Mouse (Mus musculus): Measurements from ENCODE around the gene Wrap73. TPM values are rescaled to one million over a fixed set of nuclear protein-coding genes. Genes with fewer than 3 reads are reported as not detected.

Wrap73 gene
- polyA plus RNA-seq, 1 experiment: 9.9 TPM

DNA sequence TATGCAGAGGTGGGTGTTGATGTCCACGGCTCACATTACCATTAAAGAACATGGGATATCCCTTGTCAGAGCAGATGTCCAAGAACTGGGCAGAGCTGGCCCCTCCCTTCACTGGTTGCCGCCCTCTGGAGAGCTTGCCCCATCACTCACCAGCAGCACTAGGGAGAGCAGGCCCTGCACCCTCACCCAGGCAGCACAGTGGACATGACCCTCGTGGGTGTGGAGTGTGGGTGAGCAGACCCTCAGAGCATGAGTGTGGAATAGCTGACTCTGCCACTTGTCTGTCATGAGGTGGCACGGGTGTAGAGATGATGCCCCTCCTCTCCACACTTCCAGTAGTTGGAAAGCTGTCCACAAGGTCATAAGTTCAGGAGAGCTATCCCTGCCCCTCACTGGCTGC lies 7.4 kb upstream of the Wrap73 start:
- H3K4me1 ChIP-seq (ENCODE audit: control insufficient read depth, insufficient read depth, low read length): no peaks in the 10 kb centered on the region
- H3K27ac ChIP-seq (ENCODE audit: insufficient read depth, low read length): no peak overlapping the region
- H3K4me3 ChIP-seq (ENCODE audit: insufficient read depth, low read length): no peak overlapping the region
- TF ChIP-seq CTCF (IDR thresholded peaks at IDR 0.05; ENCODE audit: borderline replicate concordance, insufficient read depth, low read length): no peak
- TF ChIP-seq POLR2A (IDR thresholded peaks at IDR 0.05; ENCODE audit: low read depth, low read length): no peak

DNA sequence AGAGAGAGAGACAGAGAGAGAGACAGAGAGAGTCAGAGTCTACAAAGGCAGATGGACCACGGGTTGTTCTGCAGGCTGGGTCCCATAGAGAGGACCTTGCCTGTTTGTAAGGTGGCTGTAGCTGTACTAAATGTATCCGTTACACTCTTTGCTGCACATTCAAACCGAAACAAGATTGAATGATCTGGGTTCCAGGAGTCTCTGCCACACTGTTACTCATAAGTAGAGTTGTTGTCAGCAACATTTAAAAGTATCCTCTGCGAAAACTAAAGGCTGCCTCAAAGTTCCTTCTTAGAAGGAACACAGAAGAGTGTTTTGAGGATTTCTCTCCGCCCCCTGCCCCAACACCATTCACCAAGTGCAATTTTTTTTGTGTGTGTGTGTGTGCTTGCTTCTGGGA lies 5.0 kb upstream of the Wrap73 start:
- no peaks in the 10 kb centered on the region for H3K4me1 ChIP-seq (ENCODE audit: control insufficient read depth, insufficient read depth, low read length)
- H3K4me3 ChIP-seq (ENCODE audit: insufficient read depth, low read length): no peak overlapping the region
- no peak overlapping the region for H3K27ac ChIP-seq (ENCODE audit: insufficient read depth, low read length)
- TF ChIP-seq POLR2A (IDR thresholded peaks at IDR 0.05; ENCODE audit: low read depth, low read length): no peak
- no peak for TF ChIP-seq CTCF (IDR thresholded peaks at IDR 0.05; ENCODE audit: borderline replicate concordance, insufficient read depth, low read length)

DNA sequence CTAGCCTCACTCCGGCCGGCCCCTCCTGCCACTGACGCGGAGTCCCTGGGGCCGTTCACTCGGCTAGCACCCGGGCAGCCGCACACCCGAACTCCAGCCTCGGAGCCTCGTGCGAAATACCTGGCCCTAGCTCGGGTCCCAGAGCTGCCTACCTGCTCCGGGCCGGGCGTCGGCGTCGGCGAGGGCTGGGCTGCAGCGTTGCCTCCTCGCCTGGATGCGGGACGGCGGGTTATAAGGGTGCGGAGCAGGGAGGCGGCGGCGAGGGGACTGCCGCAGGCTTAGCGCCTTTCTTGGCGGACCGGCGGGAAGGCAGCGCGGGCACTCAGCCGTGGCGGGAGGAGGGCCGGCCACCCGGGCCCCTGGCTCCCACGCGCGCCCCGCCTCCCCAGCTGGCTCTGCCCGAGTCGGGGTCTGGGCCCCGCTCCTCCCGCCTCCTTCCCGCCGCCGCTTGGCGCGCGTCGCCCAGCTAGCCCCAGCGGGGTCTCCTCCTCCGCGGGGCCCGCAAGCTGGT lies 2.4 kb upstream of the Wrap73 start:
- H3K27ac ChIP-seq (ENCODE audit: insufficient read depth, low read length): no peak overlapping the region
- TF ChIP-seq POLR2A (IDR thresholded peaks at IDR 0.05; ENCODE audit: low read depth, low read length) (no peak), CTCF (IDR thresholded peaks at IDR 0.05; ENCODE audit: borderline replicate concordance, insufficient read depth, low read length) (no peak)
- H3K4me1 ChIP-seq (ENCODE audit: control insufficient read depth, insufficient read depth, low read length): peaks cover 2% of the 10 kb centered on the region; the same call in 1 of the 2 replicates
- H3K4me3 ChIP-seq (ENCODE audit: insufficient read depth, low read length): peak overlapping the region; percentile 7; the same call in 1 of the 2 replicates

DNA sequence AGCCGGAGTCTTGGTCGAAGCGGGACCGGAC lies 2.2 kb upstream of the Wrap73 start, which contains the start of gene Trp73:
Gene Trp73 (minus strand): TSS at position 27 of the 31 bp plus-strand sequence.
- TF ChIP-seq CTCF (IDR thresholded peaks at IDR 0.05; ENCODE audit: borderline replicate concordance, insufficient read depth, low read length): no peak
- TF ChIP-seq POLR2A (IDR thresholded peaks at IDR 0.05; ENCODE audit: low read depth, low read length): no peak
- Histone ChIP-seq H3K4me1 (ENCODE audit: control insufficient read depth, insufficient read depth, low read length) (peaks cover 2% of the 10 kb centered on the region; the same call in 1 of the 2 replicates), H3K27ac (ENCODE audit: insufficient read depth, low read length) (no peak within 1 kb of the TSS), H3K4me3 (ENCODE audit: insufficient read depth, low read length) (peak within 1 kb of the TSS; percentile 7; the same call in 1 of the 2 replicates)

DNA sequence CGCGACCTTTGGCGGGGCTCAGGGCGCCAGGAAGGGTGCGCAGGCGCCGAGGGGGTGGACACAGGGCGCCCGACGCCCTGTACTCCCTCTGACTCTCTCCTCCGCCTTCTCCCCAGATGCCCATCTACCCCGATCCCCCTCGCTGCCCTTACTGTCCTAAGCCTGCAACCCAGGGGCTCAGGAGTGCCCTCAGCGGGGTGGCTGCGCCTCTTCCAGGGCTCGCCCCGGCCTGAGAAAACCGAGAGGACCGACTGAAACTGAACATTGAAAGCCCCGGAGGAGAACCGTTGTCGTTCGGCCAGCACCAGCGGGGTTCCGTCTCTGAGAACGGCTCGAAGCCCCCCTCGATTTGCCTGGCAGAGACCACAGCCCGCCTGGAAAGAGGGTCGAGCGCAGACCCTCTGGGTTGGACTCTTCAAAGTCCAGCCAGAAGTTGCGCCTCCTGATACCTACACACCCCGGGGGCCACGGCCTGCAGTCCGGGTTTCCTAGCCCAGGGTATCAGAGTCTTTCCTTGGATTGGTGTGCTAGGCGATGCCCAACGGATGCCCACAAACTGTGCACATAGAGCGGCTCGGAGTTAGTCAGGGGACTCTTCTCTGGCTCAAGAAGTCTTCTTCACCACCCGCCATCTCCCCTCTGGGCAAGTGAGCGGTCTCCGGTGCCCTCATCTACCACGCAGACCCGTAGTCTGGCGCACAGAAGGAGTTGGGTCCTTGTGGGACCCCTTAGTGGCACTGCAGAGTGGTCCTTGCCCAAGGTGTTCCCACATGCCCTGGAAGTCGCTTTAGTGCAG lies 1.8 kb upstream of the Wrap73 start:
- H3K27ac ChIP-seq (ENCODE audit: insufficient read depth, low read length): no peak overlapping the region
- H3K4me3 ChIP-seq (ENCODE audit: insufficient read depth, low read length): peak overlapping the region; percentile 4; the same call in 1 of the 2 replicates
- H3K4me1 ChIP-seq (ENCODE audit: control insufficient read depth, insufficient read depth, low read length): peaks cover 2% of the 10 kb centered on the region; the same call in 1 of the 2 replicates
- TF ChIP-seq CTCF (IDR thresholded peaks at IDR 0.05; ENCODE audit: borderline replicate concordance, insufficient read depth, low read length) (no peak), POLR2A (IDR thresholded peaks at IDR 0.05; ENCODE audit: low read depth, low read length) (no peak)

DNA sequence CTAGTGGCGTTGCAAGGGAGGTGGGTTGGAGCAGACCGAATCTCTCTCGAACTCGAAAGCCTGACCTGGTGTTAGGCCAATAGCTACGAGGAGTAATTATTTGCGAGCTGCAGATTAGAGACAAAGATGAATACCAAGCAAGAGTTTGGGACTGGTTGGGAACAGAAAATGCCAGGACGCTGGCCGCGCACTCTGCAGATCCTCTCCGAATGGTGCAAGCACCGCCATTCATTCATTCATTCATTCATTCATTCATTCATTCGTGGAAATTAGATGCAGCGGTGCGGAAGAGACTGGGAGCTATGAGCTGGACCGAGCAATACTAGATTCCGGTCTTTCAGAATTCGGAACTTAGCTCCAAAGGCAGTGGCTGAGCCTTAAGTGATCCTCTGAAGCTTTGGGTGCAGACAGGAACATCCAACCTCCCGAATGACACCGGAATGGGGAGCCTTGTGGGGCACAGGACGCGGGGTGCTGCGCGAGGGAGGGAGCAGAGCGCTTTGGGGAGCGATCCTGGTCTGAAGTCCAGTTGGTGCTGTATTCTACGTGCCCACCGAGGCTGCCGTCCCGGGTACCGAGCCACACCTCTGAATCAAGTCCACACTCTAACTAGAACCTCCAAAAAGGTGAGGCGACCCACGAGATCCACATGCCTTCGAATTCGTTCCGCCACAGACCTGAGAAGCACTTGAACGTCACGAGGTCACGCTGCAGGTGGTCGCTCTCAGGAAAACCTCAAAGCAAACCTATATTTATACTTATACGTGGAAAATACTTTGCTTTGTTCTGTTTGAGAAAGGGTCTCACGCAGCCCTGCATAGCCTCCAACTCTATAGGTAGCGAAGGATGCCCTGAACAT lies 934 bp upstream of the Wrap73 start:
- Histone ChIP-seq H3K27ac (ENCODE audit: insufficient read depth, low read length) (no peak overlapping the region), H3K4me3 (ENCODE audit: insufficient read depth, low read length) (peak overlapping the region; percentile 8; the same call in 1 of the 2 replicates), H3K4me1 (ENCODE audit: control insufficient read depth, insufficient read depth, low read length) (peaks cover 2% of the 10 kb centered on the region; the same call in 1 of the 2 replicates)
- TF ChIP-seq POLR2A (IDR thresholded peaks at IDR 0.05; ENCODE audit: low read depth, low read length) (no peak), CTCF (IDR thresholded peaks at IDR 0.05; ENCODE audit: borderline replicate concordance, insufficient read depth, low read length) (no peak)

GRCm38 (mm10) chr4:154144712-154145111 lies 2.5 kb downstream of the Wrap73 start:
- no peak overlapping the region for H3K4me3 ChIP-seq (ENCODE audit: insufficient read depth, low read length)
- TF ChIP-seq POLR2A (IDR thresholded peaks at IDR 0.05; ENCODE audit: low read depth, low read length) (no peak), CTCF (IDR thresholded peaks at IDR 0.05; ENCODE audit: borderline replicate concordance, insufficient read depth, low read length) (no peak)
- H3K27ac ChIP-seq (ENCODE audit: insufficient read depth, low read length): no peak overlapping the region
- H3K4me1 ChIP-seq (ENCODE audit: control insufficient read depth, insufficient read depth, low read length): peaks cover 2% of the 10 kb centered on the region; the same call in 1 of the 2 replicates

DNA sequence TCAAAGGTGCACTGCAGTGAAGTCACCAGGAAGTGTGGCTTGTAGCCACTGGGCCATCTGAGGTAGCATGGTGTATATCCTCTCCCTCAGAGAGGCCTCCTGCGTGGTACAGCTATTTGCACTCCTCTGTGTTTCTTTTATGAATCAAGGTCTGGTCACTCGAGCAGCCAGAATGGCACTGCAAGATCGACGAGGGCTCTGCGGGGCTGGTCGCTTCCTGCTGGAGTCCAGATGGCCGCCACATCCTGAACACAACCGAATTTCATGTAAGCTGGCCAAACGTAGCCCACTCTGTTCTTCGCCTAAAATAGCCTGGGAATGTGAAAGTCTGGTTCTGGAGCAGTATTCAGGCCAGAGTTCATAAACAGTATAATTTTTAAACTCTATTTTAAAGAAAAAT lies 4.2 kb downstream of the Wrap73 start:
- H3K4me3 ChIP-seq (ENCODE audit: insufficient read depth, low read length): no peak overlapping the region
- peaks cover 2% of the 10 kb centered on the region; the same call in 1 of the 2 replicates for H3K4me1 ChIP-seq (ENCODE audit: control insufficient read depth, insufficient read depth, low read length)
- H3K27ac ChIP-seq (ENCODE audit: insufficient read depth, low read length): no peak overlapping the region
- TF ChIP-seq POLR2A (IDR thresholded peaks at IDR 0.05; ENCODE audit: low read depth, low read length) (no peak), CTCF (IDR thresholded peaks at IDR 0.05; ENCODE audit: borderline replicate concordance, insufficient read depth, low read length) (no peak)

GRCm38 (mm10) chr4:154154104-154154503 lies 11.9 kb downstream of the Wrap73 start:
- Histone ChIP-seq H3K4me3 (ENCODE audit: insufficient read depth, low read length) (no peak overlapping the region), H3K27ac (ENCODE audit: insufficient read depth, low read length) (no peak overlapping the region), H3K4me1 (ENCODE audit: control insufficient read depth, insufficient read depth, low read length) (0 out of 2 replicates have a peak, but pooled peaks cover under 1% of the 10 kb centered on the region)
- TF ChIP-seq CTCF (IDR thresholded peaks at IDR 0.05; ENCODE audit: borderline replicate concordance, insufficient read depth, low read length): no peak
- no peak for TF ChIP-seq POLR2A (IDR thresholded peaks at IDR 0.05; ENCODE audit: low read depth, low read length)

- TF ChIP-seq CTCF (IDR thresholded peaks at IDR 0.05; ENCODE audit: borderline replicate concordance, insufficient read depth, low read length) (no peak), POLR2A (IDR thresholded peaks at IDR 0.05; ENCODE audit: low read depth, low read length) (no peak)
- no peak overlapping the region for H3K27ac ChIP-seq (ENCODE audit: insufficient read depth, low read length)
- H3K4me1 ChIP-seq (ENCODE audit: control insufficient read depth, insufficient read depth, low read length): 0 out of 2 replicates have a peak, but pooled peaks cover 3% of the 10 kb centered on the region
- H3K4me3 ChIP-seq (ENCODE audit: insufficient read depth, low read length): no peak overlapping the region
Observed at GRCm38 (mm10) chr4:154156050-154156449, 13.9 kb downstream of the Wrap73 start.
